In the genomic region with DNA sequence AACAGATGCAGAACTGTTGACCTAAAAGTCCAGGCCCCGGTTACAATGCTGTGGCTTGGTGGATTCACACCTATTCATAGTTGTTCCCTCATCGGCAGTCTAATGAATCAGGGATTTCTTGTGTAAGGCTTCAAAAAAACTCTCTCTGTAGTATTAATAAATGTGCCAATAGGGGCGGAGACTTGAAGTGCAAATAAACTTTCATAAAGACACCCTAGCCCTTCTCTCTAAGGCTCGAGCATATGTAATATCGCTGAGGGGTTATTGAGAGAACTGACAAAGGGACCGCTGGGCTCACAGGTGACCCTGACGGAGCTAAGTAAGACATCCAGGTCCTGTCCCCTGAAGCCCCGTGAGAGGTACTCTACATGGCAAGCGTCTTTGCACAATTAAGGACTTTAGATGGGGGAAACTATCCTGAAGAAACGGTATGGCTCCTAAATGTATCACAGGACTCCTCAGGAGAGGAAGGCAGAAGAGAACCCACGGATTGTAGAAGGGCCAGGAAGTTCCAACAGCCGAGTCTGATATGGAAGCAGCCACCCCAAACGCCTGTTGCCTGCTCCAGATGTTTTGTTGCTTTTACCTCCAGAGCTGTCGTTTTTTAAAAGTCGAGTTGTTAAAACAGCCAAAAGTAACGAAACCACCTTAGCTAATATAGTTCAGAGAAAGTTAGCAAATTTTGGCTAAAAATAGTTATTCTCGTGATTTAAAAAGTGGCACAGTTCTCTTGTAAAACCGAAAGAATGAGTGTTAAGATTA, we compare ENCODE assay signal across 8 mouse cellular contexts. TPM values are rescaled to one million over a fixed set of nuclear protein-coding genes. Genes with fewer than 3 reads are reported as not detected.
DNase-seq lines count a peak whose midpoint lies in the region; ATAC-seq and TF ChIP-seq lines count a peak whose summit lies in the region.

No protein-coding gene starts in this region.

- H3K9me3 ChIP-seq in heart, embryonic 12.5 days (replicated peaks), result no peaks in the 10 kb centered on the region
- no peaks in the 10 kb centered on the region for H3K9me3 ChIP-seq in hindbrain, embryonic 16.5 days (ENCODE audit: control insufficient read depth, low read length)
- no peaks in the 10 kb centered on the region for H3K9me3 ChIP-seq in midbrain, embryonic 12.5 days

- peak overlapping the region; percentile 67 for H3K4me3 ChIP-seq in heart, embryonic 12.5 days
- H3K4me3 ChIP-seq in bone marrow macrophage, adult 2 months (ENCODE audit: insufficient read depth, low read length), result peak overlapping the region; percentile 98
- H3K4me3 ChIP-seq in hindbrain, embryonic 16.5 days (ENCODE audit: low read length), result peak overlapping the region; percentile 74
- peak overlapping the region; percentile 62 for H3K4me3 ChIP-seq in midbrain, embryonic 12.5 days

- peaks cover 12% of the 10 kb centered on the region for H3K4me1 ChIP-seq in heart, embryonic 12.5 days (replicated peaks)
- H3K4me1 ChIP-seq in bone marrow macrophage, adult 2 months (ENCODE audit: control insufficient read depth, insufficient read depth, low read length), result peaks cover 22% of the 10 kb centered on the region
- H3K4me1 ChIP-seq in hindbrain, embryonic 16.5 days (ENCODE audit: control insufficient read depth, insufficient read depth, low read depth, low read length), result no peaks in the 10 kb centered on the region; the same call in 1 of the 2 replicates
- H3K4me1 ChIP-seq in midbrain, embryonic 12.5 days, result 0 out of 2 replicates have a peak, but pooled peaks cover 2% of the 10 kb centered on the region

- peak overlapping the region; percentile 85; the same call in 1 of the 2 replicates for H3K27ac ChIP-seq in heart, embryonic 12.5 days (ENCODE audit: poor library complexity, severe bottlenecking)
- peak overlapping the region; percentile 83 for H3K27ac ChIP-seq in bone marrow macrophage, adult 2 months (ENCODE audit: insufficient read depth, low read depth, low read length)
- H3K27ac ChIP-seq in hindbrain, embryonic 16.5 days (ENCODE audit: low read depth, low read length), result peak overlapping the region; percentile 89
- no peak overlapping the region for H3K27ac ChIP-seq in midbrain, embryonic 12.5 days (replicated peaks)

- WGBS in heart, embryonic 12.5 days, result 47% methylated on average over 18 of the region's 18 CpGs
- WGBS in hindbrain, embryonic 16.5 days, result 54% methylated on average over 18 of the region's 18 CpGs
- WGBS in midbrain, embryonic 12.5 days, result 58% methylated on average over 18 of the region's 18 CpGs

- peak overlapping the region; percentile 72 for H3K4me2 ChIP-seq in heart, embryonic 12.5 days
- H3K4me2 ChIP-seq in hindbrain, embryonic 16.5 days (ENCODE audit: low read length), result peak overlapping the region; percentile 67
- H3K4me2 ChIP-seq in midbrain, embryonic 12.5 days (replicated peaks), result peak overlapping the region; percentile 69

- peaks cover 6% of the 10 kb centered on the region for H3K36me3 ChIP-seq in heart, embryonic 12.5 days
- H3K36me3 ChIP-seq in hindbrain, embryonic 16.5 days (ENCODE audit: control insufficient read depth, insufficient read depth, low read length), result no peaks in the 10 kb centered on the region
- 0 out of 2 replicates have a peak, but pooled peaks cover 7% of the 10 kb centered on the region for H3K36me3 ChIP-seq in midbrain, embryonic 12.5 days

- ATAC-seq in heart, embryonic 12.5 days (ENCODE audit: insufficient number of reproducible peaks, low FRiP score), result no peak
- no peak for ATAC-seq in hindbrain, embryonic 16.5 days
- no peak for ATAC-seq in midbrain, embryonic 12.5 days (ENCODE audit: low FRiP score, low read depth)
- no peak for ATAC-seq in CD4-positive, CD25-positive, alpha-beta regulatory T cell, adult 4 months

- TF ChIP-seq CTCF in bone marrow macrophage, adult 2 months (IDR thresholded peaks at IDR 0.05; ENCODE audit: low read depth, low read length), result no peak

- DNase-seq in heart, adult 8-10 months (ENCODE audit: low spot score), result no peak
- no peak for DNase-seq in cerebellum, postnatal 36 days
- no peak for DNase-seq in thymus, postnatal 25 days

- TF ChIP-seq POLR2A in bone marrow macrophage, adult 2 months (IDR thresholded peaks at IDR 0.05; ENCODE audit: borderline replicate concordance, low read depth, low read length), result no peak

- H3K27me3 ChIP-seq in heart, embryonic 12.5 days (replicated peaks), result no peaks in the 10 kb centered on the region
- no peaks in the 10 kb centered on the region for H3K27me3 ChIP-seq in hindbrain, embryonic 16.5 days (replicated peaks; ENCODE audit: control insufficient read depth, insufficient read depth, low read length)
- H3K27me3 ChIP-seq in midbrain, embryonic 12.5 days, result peaks cover 12% of the 10 kb centered on the region; the same call in 1 of the 2 replicates

- peak overlapping the region; percentile 77 for H3K9ac ChIP-seq in heart, embryonic 12.5 days
- H3K9ac ChIP-seq in hindbrain, embryonic 16.5 days (ENCODE audit: low read depth, low read length), result 0 out of 2 replicates have a peak overlapping the region, but pooled peaks have one; percentile 83
- H3K9ac ChIP-seq in midbrain, embryonic 12.5 days (replicated peaks), result peak overlapping the region; percentile 68

RNA-seq across cellular contexts. Expression of a gene that starts 1.0 kb away (rescaled TPM):
- 2.2 and 2.5 TPM in 2 replicates for polyA plus RNA-seq in heart, embryonic 12.5 days (2016; fragmentation: Nextera tagmentation; extraction: Ambion mirVana)
- total RNA-seq in heart, adult 8-10 months (2022), result under 1 TPM in 2 of 4 experiments, not detected in 2; 0.28 to 0.57 TPM
- polyA plus RNA-seq in bone marrow macrophage, adult 2 months (2012; ENCODE audit: insufficient read depth, insufficient read length, missing spikeins), result 6.0 and 6.8 TPM in 2 replicates
- polyA plus RNA-seq in hindbrain, embryonic 16.5 days (2015; fragmentation: Nextera tagmentation; extraction: Ambion mirVana), result 2.0 and 2.9 TPM in 2 replicates
- 1.9 and 2.0 TPM in 2 replicates for polyA plus RNA-seq in midbrain, embryonic 12.5 days (2016; fragmentation: Nextera tagmentation; extraction: Ambion mirVana)
- 1 to 10 TPM in 1 of 2 experiments, not detected in 1; 1.0 TPM for polyA plus RNA-seq in CD4-positive, CD25-positive, alpha-beta regulatory T cell, adult 4 months (2017; shearing (Covaris generic))
